Mouse (Mus musculus) right cerebral cortex, postnatal 36 days (tissue): ENCODE results near the gene E130114P18Rik.

Experiments
- DNase-seq, 2 experiments: peaks; one replicate each; pipeline ENCODE4 v3.0.0; 2022; ENCODE audit warnings: low spot score in 2 of 2, mixed read lengths in 1 of 2

Gene E130114P18Rik

GRCm38 (mm10) chr4:97696684-97697615 is 80.9 kb downstream of the E130114P18Rik start:
- DNase-seq = no peak

GRCm38 (mm10) chr4:97695414-97696040 is 82.4 kb downstream of the E130114P18Rik start:
- DNase-seq = no peak

- no peak for DNase-seq
Observed at GRCm38 (mm10) chr4:97693931-97694330, 83.9 kb downstream of the E130114P18Rik start.

- no peak for DNase-seq
Observed at GRCm38 (mm10) chr4:97693054-97693453, 84.8 kb downstream of the E130114P18Rik start.

GRCm38 (mm10) chr4:97690384-97690766 is 87.5 kb downstream of the E130114P18Rik start:
- no peak for DNase-seq

- DNase-seq = no peak
Observed at GRCm38 (mm10) chr4:97689456-97690383, 88.2 kb downstream of the E130114P18Rik start.

GRCm38 (mm10) chr4:97686020-97686419 is 91.9 kb downstream of the E130114P18Rik start:
- DNase-seq = no peak

- DNase-seq = peak in 1 of 2 experiments; percentile 7
Observed at GRCm38 (mm10) chr4:97676579-97676937, 101.3 kb downstream of the E130114P18Rik start.

GRCm38 (mm10) chr4:97675741-97676578 is 101.9 kb downstream of the E130114P18Rik start:
- no peak for DNase-seq

GRCm38 (mm10) chr4:97673854-97674510 is 103.9 kb downstream of the E130114P18Rik start:
- no peak for DNase-seq

GRCm38 (mm10) chr4:97672501-97672900 is 105.4 kb downstream of the E130114P18Rik start:
- no peak for DNase-seq

GRCm38 (mm10) chr4:97671911-97672310 is 106.0 kb downstream of the E130114P18Rik start:
- no peak for DNase-seq

- DNase-seq = no peak
Observed at GRCm38 (mm10) chr4:97670418-97670817, 107.5 kb downstream of the E130114P18Rik start.

GRCm38 (mm10) chr4:97669808-97670207 is 108.1 kb downstream of the E130114P18Rik start:
- no peak for DNase-seq

GRCm38 (mm10) chr4:97665428-97665755 is 112.5 kb downstream of the E130114P18Rik start:
- DNase-seq = no peak

GRCm38 (mm10) chr4:97664738-97665427 is 113.0 kb downstream of the E130114P18Rik start:
- no peak for DNase-seq

GRCm38 (mm10) chr4:97663922-97664321 is 114.0 kb downstream of the E130114P18Rik start:
- DNase-seq = no peak

- DNase-seq = no peak
Observed at GRCm38 (mm10) chr4:97662841-97663240, 115.0 kb downstream of the E130114P18Rik start.

- DNase-seq = no peak
Observed at GRCm38 (mm10) chr4:97661611-97662273, 116.1 kb downstream of the E130114P18Rik start.
